Mouse (Mus musculus): ENCODE results near the gene Pnmal1. TPM values are rescaled to one million over a fixed set of nuclear protein-coding genes. Genes with fewer than 3 reads are reported as not detected.

Gene Pnmal1
- polyA plus RNA-seq, 1 experiment from 2014 or later: 1.8 TPM

DNA sequence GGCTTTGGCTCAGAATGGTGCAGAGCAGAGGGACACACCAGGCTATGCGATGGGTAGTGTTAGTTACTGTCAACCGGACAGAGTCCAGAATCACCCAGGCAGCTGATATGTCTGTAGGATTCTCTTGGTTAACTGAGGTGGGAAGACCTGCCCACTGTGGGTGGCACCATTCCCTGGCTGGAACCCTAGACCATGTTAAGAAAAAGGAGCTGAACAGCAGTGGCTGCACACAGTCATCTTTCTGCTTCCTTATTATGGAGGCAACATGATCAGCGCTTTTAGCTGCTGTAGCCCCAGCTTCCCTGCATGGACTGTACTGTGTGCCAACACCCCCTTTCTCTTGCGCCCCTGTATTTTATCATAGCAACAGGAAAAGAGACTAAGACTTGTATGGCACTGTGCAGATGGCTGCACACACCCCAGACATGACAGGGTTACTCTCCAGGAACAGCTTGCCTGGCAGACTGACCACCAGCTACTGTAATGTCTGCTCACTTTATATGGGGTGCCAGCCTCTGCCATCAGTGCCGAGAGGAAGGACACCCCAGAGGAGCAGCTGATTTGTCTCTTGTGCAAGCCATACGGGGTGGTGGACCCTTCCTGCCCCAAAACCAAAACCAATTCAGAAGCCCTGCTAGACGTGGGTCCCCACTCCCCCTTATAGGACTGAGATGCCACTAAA, 52.6 kb downstream of the Pnmal1 start:
- no peak overlapping the region for H3K27ac ChIP-seq (replicated peaks)
- no peaks in the 10 kb centered on the region; the same call in 1 of the 2 replicates for H3K4me1 ChIP-seq (replicated peaks; ENCODE audit: control insufficient read depth, insufficient read depth)
- ATAC-seq (ENCODE audit: low FRiP score, low TSS enrichment) (no peak), DNase-seq (ENCODE audit: low spot score) (no peak)
- no peak for TF ChIP-seq CTCF (IDR thresholded peaks at IDR 0.05; ENCODE audit: low read depth)
- TF ChIP-seq EP300 (optimal IDR thresholded peaks at IDR 0.05): no peak
- no peak overlapping the region for H3K4me3 ChIP-seq (ENCODE audit: low read depth, low read length)
- H3K9ac ChIP-seq (ENCODE audit: low read length): no peak overlapping the region
- H3K36me3 ChIP-seq (ENCODE audit: control insufficient read depth, insufficient read depth, low read length): peaks cover 52% of the 10 kb centered on the region
- no peaks in the 10 kb centered on the region for H3K27me3 ChIP-seq (ENCODE audit: control insufficient read depth, insufficient read depth, low read length)
- WGBS: 93% methylated on average over 7 of the region's 7 CpGs
- H3K4me2 ChIP-seq (replicated peaks; ENCODE audit: low read depth): no peak overlapping the region
- no peaks in the 10 kb centered on the region for H3K9me3 ChIP-seq (ENCODE audit: control insufficient read depth, low read length)

Other genes starting within 250 kb of the Pnmal1 start
- not detected in 2 replicates for gene Ceacam9, start 237.8 kb upstream of the Pnmal1 start, polyA plus RNA-seq (2015; fragmentation: Nextera tagmentation; extraction: Ambion mirVana)
- 225 and 229 TPM in 2 replicates for gene Ap2s1, start 221.3 kb upstream of the Pnmal1 start, polyA plus RNA-seq (2015; fragmentation: Nextera tagmentation; extraction: Ambion mirVana)
- 48.6 and 53.5 TPM in 2 replicates for gene Slc1a5, start 178.3 kb upstream of the Pnmal1 start, polyA plus RNA-seq (2015; fragmentation: Nextera tagmentation; extraction: Ambion mirVana)
- gene Strn4, start 143.8 kb upstream of the Pnmal1 start, polyA plus RNA-seq (2015; fragmentation: Nextera tagmentation; extraction: Ambion mirVana): 45.1 and 45.2 TPM in 2 replicates
- gene Fkrp, start 142.9 kb upstream of the Pnmal1 start, polyA plus RNA-seq (2015; fragmentation: Nextera tagmentation; extraction: Ambion mirVana): 14.2 and 14.5 TPM in 2 replicates
- 7.5 and 8.8 TPM in 2 replicates for gene Prkd2, start 116.8 kb upstream of the Pnmal1 start, polyA plus RNA-seq (2015; fragmentation: Nextera tagmentation; extraction: Ambion mirVana)
- gene Dact3, start 84.4 kb upstream of the Pnmal1 start, polyA plus RNA-seq (2015; fragmentation: Nextera tagmentation; extraction: Ambion mirVana): 3.5 and 5.1 TPM in 2 replicates
- 7.3 and 7.4 TPM in 2 replicates for gene Gng8, start 67.9 kb upstream of the Pnmal1 start, polyA plus RNA-seq (2015; fragmentation: Nextera tagmentation; extraction: Ambion mirVana)
- gene Ptgir, start 53.2 kb upstream of the Pnmal1 start, polyA plus RNA-seq (2015; fragmentation: Nextera tagmentation; extraction: Ambion mirVana): 1.5 and 1.6 TPM in 2 replicates
- 49.1 and 58.7 TPM in 2 replicates for gene Calm3, start 35.6 kb upstream of the Pnmal1 start, polyA plus RNA-seq (2015; fragmentation: Nextera tagmentation; extraction: Ambion mirVana)
- gene Pnmal2, start 15.0 kb upstream of the Pnmal1 start, polyA plus RNA-seq (2015; fragmentation: Nextera tagmentation; extraction: Ambion mirVana): 4.7 and 4.8 TPM in 2 replicates
- 0.15 and 0.16 TPM in 2 replicates for gene Gm42372, start 23.4 kb downstream of the Pnmal1 start, polyA plus RNA-seq (2015; fragmentation: Nextera tagmentation; extraction: Ambion mirVana)
- gene Ccdc8, start 33.0 kb downstream of the Pnmal1 start, polyA plus RNA-seq (2015; fragmentation: Nextera tagmentation; extraction: Ambion mirVana): 4.7 and 6.7 TPM in 2 replicates
- 51.6 and 57.5 TPM in 2 replicates for gene Ppp5c, start 68.2 kb downstream of the Pnmal1 start, polyA plus RNA-seq (2015; fragmentation: Nextera tagmentation; extraction: Ambion mirVana)
- 3.4 and 4.0 TPM in 2 replicates for gene Hif3a, start 102.7 kb downstream of the Pnmal1 start, polyA plus RNA-seq (2015; fragmentation: Nextera tagmentation; extraction: Ambion mirVana)
- gene Psg16, start 114.4 kb downstream of the Pnmal1 start, polyA plus RNA-seq (2015; fragmentation: Nextera tagmentation; extraction: Ambion mirVana): 0.05 and 0.12 TPM in 2 replicates
- not detected in 2 replicates for gene Ceacam3, start 190.6 kb downstream of the Pnmal1 start, polyA plus RNA-seq (2015; fragmentation: Nextera tagmentation; extraction: Ambion mirVana)
- gene Psg29, start 243.8 kb downstream of the Pnmal1 start, polyA plus RNA-seq (2015; fragmentation: Nextera tagmentation; extraction: Ambion mirVana): not detected in 2 replicates

Measured in stomach, postnatal 0 days (tissue).